Mouse (Mus musculus): ENCODE results near the gene Fam19a5.

- TF ChIP-seq POLR2A (IDR thresholded peaks at IDR 0.05; ENCODE audit: control insufficient read depth, low read depth, low read length): no peak
- no peak for TF ChIP-seq CTCF (IDR thresholded peaks at IDR 0.05; ENCODE audit: control insufficient read depth, insufficient read depth, insufficient replicate concordance, low read depth, low read length)
Measured at GRCm38 (mm10) chr15:87691958-87692357, 147.9 kb downstream of the Fam19a5 start.
